Mouse (Mus musculus) lung, postnatal 10 days (tissue): Measurements from ENCODE around the gene Il21r.
A peak's percentile ranks its signal among the peaks of the same experiment; 100 is the strongest.

ENCODE experiments used
- DNase-seq: peaks from one replicate; pipeline ENCODE4 v3.0.0; 2021

Gene Il21r

DNA sequence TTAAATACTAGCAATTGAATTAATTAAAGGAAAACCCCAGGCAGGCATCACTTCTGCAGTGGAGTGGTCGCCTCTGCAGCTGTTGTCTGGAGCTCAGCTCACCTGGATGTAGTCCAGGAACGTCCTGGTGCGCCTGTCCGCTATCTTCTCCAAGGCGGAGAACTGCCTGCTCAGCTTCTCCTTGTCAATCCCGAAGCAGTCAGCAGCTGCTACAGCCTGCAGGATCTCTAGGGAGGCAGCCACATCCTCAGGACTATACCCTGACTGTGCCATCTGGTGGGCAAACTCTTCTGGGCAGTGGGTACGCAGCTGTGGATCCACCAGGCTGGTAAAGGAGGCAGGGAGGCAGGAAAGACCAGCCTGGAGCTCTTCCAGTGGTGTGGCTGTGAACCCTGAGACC, 42.2 kb downstream of the Il21r start:
- DNase-seq, result no peak

GRCm38 (mm10) chr7:125649013-125649412, 45.8 kb downstream of the Il21r start:
- no peak for DNase-seq

DNA sequence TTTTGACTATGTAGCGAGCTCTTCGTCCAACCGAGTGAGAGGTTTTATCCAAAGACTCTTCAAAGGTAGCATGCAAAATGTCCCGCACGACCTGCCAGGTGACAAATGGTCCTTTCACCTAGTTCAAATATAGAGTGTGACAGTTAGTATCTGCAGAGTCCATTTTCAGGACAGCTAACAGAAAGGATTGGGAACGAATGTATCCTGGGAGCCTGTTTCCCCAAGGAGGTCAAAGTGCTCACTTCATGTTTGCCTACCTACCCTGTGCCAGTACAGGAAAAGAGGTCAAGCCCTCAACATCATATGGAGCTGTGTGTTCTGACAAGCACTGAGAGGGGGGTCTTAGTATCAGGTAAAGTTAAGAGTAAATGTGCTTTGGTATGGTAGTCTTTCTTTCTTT, 54.3 kb downstream of the Il21r start:
- DNase-seq, result no peak

DNA sequence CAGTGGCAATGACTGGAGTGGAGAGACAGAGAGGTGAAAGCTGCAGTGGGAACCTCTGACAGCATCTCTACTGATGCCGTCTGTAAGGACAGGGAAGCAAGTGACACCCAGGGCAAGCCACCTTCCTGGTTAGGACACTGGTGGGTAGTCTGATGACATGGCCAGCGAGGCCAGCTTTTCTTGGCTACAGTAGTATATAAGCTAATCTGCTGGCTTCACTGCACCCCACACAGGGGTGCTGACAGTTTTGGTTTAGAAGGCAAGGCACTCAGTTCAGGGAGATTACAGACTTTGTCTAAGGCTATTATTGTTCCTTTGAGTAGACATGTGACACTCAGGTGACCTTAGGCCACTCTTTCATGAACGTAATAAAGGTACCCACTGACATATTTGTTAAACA, 60.4 kb downstream of the Il21r start:
- no peak for DNase-seq

DNA sequence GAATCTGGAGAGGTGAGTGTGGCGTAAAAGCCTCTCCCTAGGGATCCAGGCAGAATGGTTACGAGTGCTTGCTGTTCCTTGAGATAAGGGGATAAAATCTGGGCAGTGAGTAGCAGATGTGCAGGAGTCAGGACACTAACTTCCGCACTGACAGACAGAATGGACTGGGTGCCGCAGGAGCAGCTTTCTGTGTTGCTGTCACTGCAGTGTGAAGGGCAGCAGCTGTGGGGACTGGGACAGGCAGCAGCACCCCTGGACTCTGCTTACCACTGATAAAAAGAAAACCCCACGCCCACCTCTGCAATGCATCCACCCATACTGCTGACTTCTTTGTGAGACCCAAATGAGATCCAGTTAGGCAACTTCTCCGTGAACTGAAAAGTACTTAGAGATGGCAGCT, 67.6 kb downstream of the Il21r start:
- DNase-seq, result no peak

DNA sequence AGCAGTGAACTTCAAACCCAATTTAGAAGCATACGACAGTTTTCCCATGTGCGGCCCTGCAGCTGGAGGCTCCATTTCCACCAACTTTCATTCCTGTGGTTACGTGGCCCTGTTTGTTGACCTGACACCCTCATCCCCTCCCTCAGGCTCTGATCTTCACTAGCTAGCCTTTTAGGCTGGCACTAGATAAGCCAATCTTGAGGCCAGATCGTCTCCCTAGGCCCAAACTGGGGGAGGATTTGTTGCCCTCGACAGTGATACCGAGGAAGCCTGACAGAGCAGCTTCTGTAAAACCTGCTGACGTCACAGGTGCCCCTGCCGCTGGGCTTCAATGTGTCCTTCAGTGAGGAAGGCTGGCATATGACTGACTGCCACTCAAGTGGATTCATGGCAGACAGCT, 68.2 kb downstream of the Il21r start:
- DNase-seq, result no peak

DNA sequence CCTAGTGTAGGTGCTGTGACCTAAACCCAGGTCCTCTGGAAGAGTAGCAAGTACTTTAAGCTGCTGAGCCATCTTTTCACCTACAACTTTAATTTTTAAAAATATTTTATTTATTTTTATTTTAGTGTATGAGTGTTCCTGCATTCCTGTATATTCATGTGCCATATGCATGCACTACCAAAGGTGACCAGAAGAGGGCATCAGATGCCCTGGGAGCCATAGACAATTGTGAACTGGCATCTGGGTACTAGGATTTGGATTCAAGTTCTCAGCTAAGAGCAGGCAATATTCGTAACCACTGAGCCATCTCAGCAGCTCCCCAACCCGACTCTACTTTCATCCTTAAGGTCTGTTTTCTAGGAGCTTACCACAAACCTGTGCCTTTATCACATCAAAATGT, 71.7 kb downstream of the Il21r start:
- DNase-seq, result peak; percentile 54

DNA sequence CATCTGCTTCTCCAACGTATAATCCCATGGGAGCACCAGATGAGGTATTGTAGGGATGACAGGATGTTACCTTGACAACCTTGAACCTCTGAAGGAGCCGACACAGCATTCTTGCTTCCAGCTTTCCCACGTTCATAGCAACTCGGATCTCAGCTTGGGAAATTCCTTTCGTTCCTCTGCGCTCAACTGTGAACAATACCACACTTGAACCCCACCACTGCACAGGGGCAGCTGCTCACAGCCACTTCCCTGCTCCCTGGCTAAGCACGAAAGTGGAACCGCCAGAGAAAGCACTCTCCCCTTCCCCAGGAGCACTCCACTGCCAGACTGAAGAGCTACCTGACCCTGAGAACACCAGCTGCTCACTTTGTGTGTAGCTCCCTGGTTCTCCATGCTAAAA, 75.5 kb downstream of the Il21r start:
- no peak for DNase-seq

GRCm38 (mm10) chr7:125679936-125680335, 76.7 kb downstream of the Il21r start:
- DNase-seq, result no peak
